Mouse (Mus musculus): ENCODE results near the gene Esr1. TPM values are rescaled to one million over a fixed set of nuclear protein-coding genes. Genes with fewer than 3 reads are reported as not detected.

The Esr1 gene
- polyA plus RNA-seq, 1 experiment from 2014 or later, result not detected

- Histone ChIP-seq H3K27me3 (ENCODE audit: low read depth, poor library complexity, severe bottlenecking) (no peaks in the 10 kb centered on the region), H3K9me3 (replicated peaks) (no peaks in the 10 kb centered on the region; the same call in 1 of the 2 replicates), H3K36me3 (no peaks in the 10 kb centered on the region), H3K27ac (replicated peaks) (no peak overlapping the region), H3K4me1 (no peaks in the 10 kb centered on the region), H3K4me3 (no peak overlapping the region)
- DNase-seq (ENCODE audit: low spot score), result no peak
- 77% methylated on average over 3 of the region's 3 CpGs for WGBS
Measured at GRCm38 (mm10) chr10:4798268-4798808, 186.9 kb downstream of the Esr1 start.

- 91% methylated on average over 5 of the region's 5 CpGs for WGBS
- Histone ChIP-seq H3K36me3 (no peaks in the 10 kb centered on the region), H3K4me3 (no peak overlapping the region), H3K4me1 (no peaks in the 10 kb centered on the region), H3K27ac (replicated peaks) (no peak overlapping the region), H3K27me3 (ENCODE audit: low read depth, poor library complexity, severe bottlenecking) (no peaks in the 10 kb centered on the region), H3K9me3 (replicated peaks) (no peaks in the 10 kb centered on the region)
- no peak for DNase-seq (ENCODE audit: low spot score)
Measured at GRCm38 (mm10) chr10:4824366-4824765, 213.0 kb downstream of the Esr1 start.

- H3K27ac ChIP-seq (replicated peaks), result no peak overlapping the region
- H3K4me1 ChIP-seq, result no peaks in the 10 kb centered on the region
- DNase-seq (ENCODE audit: low spot score), result no peak
- WGBS, result 89% methylated on average over 6 of the region's 6 CpGs
- H3K9me3 ChIP-seq (replicated peaks), result no peaks in the 10 kb centered on the region
- H3K36me3 ChIP-seq, result no peaks in the 10 kb centered on the region
- no peak overlapping the region for H3K4me3 ChIP-seq
- no peaks in the 10 kb centered on the region for H3K27me3 ChIP-seq (ENCODE audit: low read depth, poor library complexity, severe bottlenecking)
Measured at GRCm38 (mm10) chr10:4830592-4830991, 219.2 kb downstream of the Esr1 start.

- WGBS, result 88% methylated on average over 4 of the region's 4 CpGs
- DNase-seq (ENCODE audit: low spot score), result no peak
- H3K27me3 ChIP-seq (ENCODE audit: low read depth, poor library complexity, severe bottlenecking), result no peaks in the 10 kb centered on the region
- no peaks in the 10 kb centered on the region for H3K36me3 ChIP-seq
- no peak overlapping the region for H3K4me3 ChIP-seq
- H3K4me1 ChIP-seq, result no peaks in the 10 kb centered on the region
- H3K9me3 ChIP-seq (replicated peaks), result no peaks in the 10 kb centered on the region
- H3K27ac ChIP-seq (replicated peaks), result no peak overlapping the region
Measured at GRCm38 (mm10) chr10:4838099-4838498, 226.7 kb downstream of the Esr1 start.

GRCm38 (mm10) chr10:4841039-4841438 is 229.6 kb downstream of the Esr1 start:
- no peaks in the 10 kb centered on the region for H3K9me3 ChIP-seq (replicated peaks)

GRCm38 (mm10) chr10:4847523-4847922 is 236.1 kb downstream of the Esr1 start:
- no peak overlapping the region for H3K4me3 ChIP-seq
- H3K27me3 ChIP-seq (ENCODE audit: low read depth, poor library complexity, severe bottlenecking), result no peaks in the 10 kb centered on the region
- no peak overlapping the region for H3K27ac ChIP-seq (replicated peaks)
- WGBS, result 90% methylated on average over 2 of the region's 2 CpGs
- DNase-seq (ENCODE audit: low spot score), result no peak
- H3K9me3 ChIP-seq (replicated peaks), result no peaks in the 10 kb centered on the region
- no peaks in the 10 kb centered on the region for H3K4me1 ChIP-seq
- H3K36me3 ChIP-seq, result no peaks in the 10 kb centered on the region

More at GRCm38 (mm10) chr10:4841039-4841438, 229.6 kb downstream of the Esr1 start:
- no peak overlapping the region for H3K27ac ChIP-seq (replicated peaks)
- no peak overlapping the region for H3K4me3 ChIP-seq
- no peak for DNase-seq (ENCODE audit: low spot score)
- H3K36me3 ChIP-seq, result no peaks in the 10 kb centered on the region
- H3K4me1 ChIP-seq, result no peaks in the 10 kb centered on the region
- no peaks in the 10 kb centered on the region for H3K27me3 ChIP-seq (ENCODE audit: low read depth, poor library complexity, severe bottlenecking)

GRCm38 (mm10) chr10:4849881-4850280 is 238.5 kb downstream of the Esr1 start:
- whole genome bisulfite sequencing, result 88% methylated on average over 3 of the region's 3 CpGs
- Histone ChIP-seq H3K36me3 (no peaks in the 10 kb centered on the region), H3K9me3 (replicated peaks) (no peaks in the 10 kb centered on the region), H3K27ac (replicated peaks) (no peak overlapping the region), H3K4me1 (no peaks in the 10 kb centered on the region), H3K4me3 (no peak overlapping the region), H3K27me3 (ENCODE audit: low read depth, poor library complexity, severe bottlenecking) (no peaks in the 10 kb centered on the region)
- DNase-seq (ENCODE audit: low spot score), result no peak

GRCm38 (mm10) chr10:4875076-4875737 is 263.8 kb downstream of the Esr1 start:
- peaks cover 7% of the 10 kb centered on the region; the same call in 1 of the 2 replicates for H3K9me3 ChIP-seq (replicated peaks)
- no peaks in the 10 kb centered on the region for H3K36me3 ChIP-seq
- H3K4me3 ChIP-seq, result no peak overlapping the region
- H3K27ac ChIP-seq (replicated peaks), result no peak overlapping the region
- H3K4me1 ChIP-seq, result peaks cover 7% of the 10 kb centered on the region
- 27% methylated on average over 8 of the region's 8 CpGs for WGBS
- peak; percentile 12 for DNase-seq (ENCODE audit: low spot score)
- 0 out of 2 replicates have a peak, but pooled peaks cover 3% of the 10 kb centered on the region for H3K27me3 ChIP-seq (ENCODE audit: low read depth, poor library complexity, severe bottlenecking)

GRCm38 (mm10) chr10:4881391-4881790 is 270.0 kb downstream of the Esr1 start:
- no peak for DNase-seq (ENCODE audit: low spot score)
- Histone ChIP-seq H3K9me3 (replicated peaks) (peaks cover 7% of the 10 kb centered on the region; the same call in 1 of the 2 replicates), H3K4me1 (no peaks in the 10 kb centered on the region), H3K4me3 (no peak overlapping the region), H3K27me3 (ENCODE audit: low read depth, poor library complexity, severe bottlenecking) (0 out of 2 replicates have a peak, but pooled peaks cover 3% of the 10 kb centered on the region), H3K27ac (replicated peaks) (no peak overlapping the region), H3K36me3 (no peaks in the 10 kb centered on the region)
- 68% methylated on average over 1 of the region's 1 CpGs for WGBS

GRCm38 (mm10) chr10:4885506-4885905 is 274.1 kb downstream of the Esr1 start:
- 90% methylated on average over 3 of the region's 3 CpGs for WGBS
- Histone ChIP-seq H3K4me3 (no peak overlapping the region), H3K36me3 (no peaks in the 10 kb centered on the region), H3K27me3 (ENCODE audit: low read depth, poor library complexity, severe bottlenecking) (no peaks in the 10 kb centered on the region), H3K27ac (replicated peaks) (no peak overlapping the region), H3K4me1 (no peaks in the 10 kb centered on the region), H3K9me3 (replicated peaks) (no peaks in the 10 kb centered on the region)
- DNase-seq (ENCODE audit: low spot score), result no peak

GRCm38 (mm10) chr10:4885961-4886360 is 274.6 kb downstream of the Esr1 start:
- H3K9me3 ChIP-seq (replicated peaks), result no peaks in the 10 kb centered on the region
- no peak for DNase-seq (ENCODE audit: low spot score)
- no peaks in the 10 kb centered on the region for H3K36me3 ChIP-seq
- no peaks in the 10 kb centered on the region for H3K27me3 ChIP-seq (ENCODE audit: low read depth, poor library complexity, severe bottlenecking)
- no peaks in the 10 kb centered on the region for H3K4me1 ChIP-seq
- 90% methylated on average over 8 of the region's 8 CpGs for WGBS
- no peak overlapping the region for H3K4me3 ChIP-seq
- no peak overlapping the region for H3K27ac ChIP-seq (replicated peaks)

- Histone ChIP-seq H3K27me3 (ENCODE audit: low read depth, poor library complexity, severe bottlenecking) (no peaks in the 10 kb centered on the region), H3K9me3 (replicated peaks) (no peaks in the 10 kb centered on the region), H3K27ac (replicated peaks) (no peak overlapping the region), H3K4me3 (no peak overlapping the region), H3K36me3 (no peaks in the 10 kb centered on the region), H3K4me1 (no peaks in the 10 kb centered on the region)
- no peak for DNase-seq (ENCODE audit: low spot score)
- 35% methylated on average over 1 of the region's 1 CpGs for WGBS
Measured at GRCm38 (mm10) chr10:4893475-4893874, 282.1 kb downstream of the Esr1 start.

- H3K4me3 ChIP-seq, result no peak overlapping the region
- DNase-seq (ENCODE audit: low spot score), result no peak
- no peaks in the 10 kb centered on the region for H3K9me3 ChIP-seq (replicated peaks)
- no peaks in the 10 kb centered on the region for H3K4me1 ChIP-seq
- H3K27me3 ChIP-seq (ENCODE audit: low read depth, poor library complexity, severe bottlenecking), result no peaks in the 10 kb centered on the region
- H3K36me3 ChIP-seq, result no peaks in the 10 kb centered on the region
- WGBS, result 89% methylated on average over 4 of the region's 4 CpGs
- no peak overlapping the region for H3K27ac ChIP-seq (replicated peaks)
Measured at GRCm38 (mm10) chr10:4897789-4898188, 286.4 kb downstream of the Esr1 start.

Data from midbrain, embryonic 10.5 days (tissue).